Mouse (Mus musculus): ENCODE measurements at regions not wholly inside any gene's neighbourhood (a gene's known extent, or its start where the extent isn't known, plus 50 kb on each side); places are given as distances from the start of the nearest gene placed in this dataset.
A peak's percentile ranks its signal among the peaks of the same experiment; 100 is the strongest.

- Histone ChIP-seq H3K27me3 (replicated peaks) (no peaks in the 10 kb centered on the region), H3K27ac (no peak overlapping the region), H3K4me3 (no peak overlapping the region), H3K4me1 (no peaks in the 10 kb centered on the region), H3K9me3 (replicated peaks) (no peaks in the 10 kb centered on the region), H3K36me3 (no peaks in the 10 kb centered on the region), H3K9ac (no peak overlapping the region), H3K4me2 (no peak overlapping the region)
- 23% methylated on average over 3 of the region's 3 CpGs for WGBS (ENCODE audit: insufficient replicate concordance)
- no peak for ATAC-seq
Measured at GRCm38 (mm10) chr1:186855474-186856036, 106.4 kb upstream of the Rrp15 start.

GRCm38 (mm10) chr1:186845256-186845655 is 96.1 kb upstream of the Rrp15 start:
- no peak overlapping the region for H3K9ac ChIP-seq
- ATAC-seq = no peak
- 67% methylated on average over 7 of the region's 7 CpGs for WGBS (ENCODE audit: insufficient replicate concordance)
- H3K4me3 ChIP-seq = no peak overlapping the region
- no peaks in the 10 kb centered on the region for H3K4me1 ChIP-seq
- H3K4me2 ChIP-seq = no peak overlapping the region
- no peaks in the 10 kb centered on the region for H3K9me3 ChIP-seq (replicated peaks)
- no peak overlapping the region for H3K27ac ChIP-seq
- H3K27me3 ChIP-seq (replicated peaks) = no peaks in the 10 kb centered on the region
- no peaks in the 10 kb centered on the region for H3K36me3 ChIP-seq

GRCm38 (mm10) chr1:186833896-186834800 is 85.0 kb upstream of the Rrp15 start:
- ATAC-seq = no peak
- H3K4me2 ChIP-seq = peak overlapping the region; percentile 63
- no peak overlapping the region for H3K9ac ChIP-seq
- no peaks in the 10 kb centered on the region for H3K4me1 ChIP-seq
- H3K27ac ChIP-seq = no peak overlapping the region
- peaks cover 18% of the 10 kb centered on the region for H3K27me3 ChIP-seq (replicated peaks)
- H3K9me3 ChIP-seq (replicated peaks) = no peaks in the 10 kb centered on the region
- H3K36me3 ChIP-seq = no peaks in the 10 kb centered on the region
- H3K4me3 ChIP-seq = peak overlapping the region; percentile 35
- 3% methylated on average over 43 of the region's 43 CpGs for WGBS (ENCODE audit: insufficient replicate concordance)

GRCm38 (mm10) chr1:186833441-186833895 is 84.3 kb upstream of the Rrp15 start:
- Histone ChIP-seq H3K4me2 (peak overlapping the region; percentile 63), H3K27ac (no peak overlapping the region), H3K4me1 (no peaks in the 10 kb centered on the region), H3K9me3 (replicated peaks) (no peaks in the 10 kb centered on the region), H3K4me3 (peak overlapping the region; percentile 35), H3K27me3 (replicated peaks) (peaks cover 18% of the 10 kb centered on the region), H3K9ac (no peak overlapping the region), H3K36me3 (no peaks in the 10 kb centered on the region)
- ATAC-seq = no peak
- 3% methylated on average over 17 of the region's 17 CpGs for WGBS (ENCODE audit: insufficient replicate concordance)

- ATAC-seq = no peak
- Histone ChIP-seq H3K36me3 (no peaks in the 10 kb centered on the region), H3K9me3 (replicated peaks) (no peaks in the 10 kb centered on the region), H3K4me2 (no peak overlapping the region), H3K27ac (no peak overlapping the region), H3K27me3 (replicated peaks) (no peaks in the 10 kb centered on the region; the same call in 1 of the 2 replicates), H3K9ac (no peak overlapping the region), H3K4me3 (no peak overlapping the region), H3K4me1 (no peaks in the 10 kb centered on the region)
- WGBS (ENCODE audit: insufficient replicate concordance) = 27% methylated on average over 3 of the region's 3 CpGs
Measured at GRCm38 (mm10) chr1:186827773-186828172, 78.6 kb upstream of the Rrp15 start.

GRCm38 (mm10) chr1:186808192-186808960 is 59.2 kb upstream of the Rrp15 start:
- no peaks in the 10 kb centered on the region for H3K27me3 ChIP-seq (replicated peaks)
- H3K9me3 ChIP-seq (replicated peaks) = no peaks in the 10 kb centered on the region
- no peak overlapping the region for H3K9ac ChIP-seq
- WGBS (ENCODE audit: insufficient replicate concordance) = 55% methylated on average over 19 of the region's 19 CpGs
- no peak overlapping the region for H3K4me3 ChIP-seq
- H3K36me3 ChIP-seq = no peaks in the 10 kb centered on the region
- no peak overlapping the region for H3K4me2 ChIP-seq
- ATAC-seq = no peak
- no peak overlapping the region for H3K27ac ChIP-seq
- H3K4me1 ChIP-seq = no peaks in the 10 kb centered on the region

- H3K4me3 ChIP-seq = no peak overlapping the region
- H3K9me3 ChIP-seq (replicated peaks) = no peaks in the 10 kb centered on the region
- WGBS (ENCODE audit: insufficient replicate concordance) = 65% methylated on average over 5 of the region's 5 CpGs
- no peaks in the 10 kb centered on the region for H3K4me1 ChIP-seq
- H3K9ac ChIP-seq = no peak overlapping the region
- no peaks in the 10 kb centered on the region for H3K36me3 ChIP-seq
- H3K27ac ChIP-seq = no peak overlapping the region
- no peaks in the 10 kb centered on the region for H3K27me3 ChIP-seq (replicated peaks)
- no peak for ATAC-seq
- no peak overlapping the region for H3K4me2 ChIP-seq
Measured at GRCm38 (mm10) chr1:186804451-186804850, 55.3 kb upstream of the Rrp15 start.

All from liver, embryonic 12.5 days (tissue).